Mouse (Mus musculus) layer of hippocampus, adult 8-10 months (tissue): ENCODE measurements around the gene Rbms3. TPM values are rescaled to one million over a fixed set of nuclear protein-coding genes. Genes with fewer than 3 reads are reported as not detected.

Source experiments
- DNase-seq, 2 experiments: peaks; one replicate each; pipeline ENCODE4 v3.0.0; 2022; ENCODE audit warnings: low spot score in 2 of 2
- total RNA-seq, 4 experiments: library from RNA; stranded (reverse); gene quantifications; 2 replicates each; pipeline ENCODE4 v1.2.4; 2022

Gene Rbms3
- total RNA-seq, 4 experiments from 2014 or later: 13.8 to 17.5 (median 13.9) TPM

DNA sequence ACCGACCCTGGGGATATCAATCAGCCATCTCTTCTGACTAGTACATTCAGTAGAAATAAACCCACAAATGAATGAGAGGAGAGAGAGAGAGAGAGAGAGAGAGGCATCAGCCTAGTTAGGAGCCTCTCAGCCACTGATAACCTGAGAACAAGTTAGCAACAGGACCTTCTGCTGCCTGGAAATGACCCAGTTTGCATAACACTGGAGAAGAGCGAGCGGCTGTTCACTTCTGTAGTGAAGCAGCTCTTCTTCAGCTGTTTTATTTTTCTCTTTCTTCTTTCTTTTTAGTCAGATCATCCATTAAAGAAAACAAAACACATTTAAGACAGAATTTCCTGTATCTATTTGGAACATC is 717.2 kb downstream of the Rbms3 start:
- no peak for DNase-seq

DNA sequence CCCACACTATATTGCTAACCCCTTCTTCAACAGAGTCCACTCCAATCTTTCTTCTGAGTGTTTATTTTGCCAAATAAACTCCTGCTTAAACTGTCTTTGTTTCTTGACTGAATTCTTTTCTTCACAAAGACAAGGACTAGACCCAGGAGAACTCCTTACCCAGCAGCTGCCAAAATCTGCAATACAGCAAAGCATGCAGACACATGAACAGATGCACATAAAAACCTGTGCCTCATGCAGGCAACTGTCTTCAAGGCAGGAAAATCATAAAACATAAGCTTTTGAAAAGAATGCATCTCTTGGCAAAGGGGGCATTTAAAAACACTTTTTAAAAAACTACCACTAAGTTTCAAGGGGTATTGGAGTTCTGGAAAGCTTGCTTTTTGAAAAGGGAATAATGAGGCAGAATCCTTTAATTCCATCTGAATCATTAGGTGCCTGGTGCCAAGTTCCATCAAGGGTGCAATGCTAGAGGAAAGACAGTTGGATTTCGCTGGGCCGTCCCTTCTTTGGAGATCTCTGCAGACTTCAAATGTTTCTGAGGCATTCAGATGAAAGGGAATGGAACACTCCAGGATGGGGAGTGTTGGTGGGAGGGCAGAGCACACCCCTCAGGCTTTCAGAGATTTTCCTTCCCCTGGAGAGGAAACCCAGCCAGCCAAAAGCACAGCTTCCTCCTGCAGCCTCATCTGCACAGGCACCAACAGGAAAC is 717.8 kb downstream of the Rbms3 start:
- DNase-seq: no peak

- DNase-seq: no peak
These were observed 720.2 kb downstream of the Rbms3 start for GRCm38 (mm10) chr9:116909511-116909910.

- no peak for DNase-seq
These were observed 722.8 kb downstream of the Rbms3 start for GRCm38 (mm10) chr9:116906955-116907354.

GRCm38 (mm10) chr9:116905646-116906045 is 724.1 kb downstream of the Rbms3 start:
- no peak for DNase-seq

DNA sequence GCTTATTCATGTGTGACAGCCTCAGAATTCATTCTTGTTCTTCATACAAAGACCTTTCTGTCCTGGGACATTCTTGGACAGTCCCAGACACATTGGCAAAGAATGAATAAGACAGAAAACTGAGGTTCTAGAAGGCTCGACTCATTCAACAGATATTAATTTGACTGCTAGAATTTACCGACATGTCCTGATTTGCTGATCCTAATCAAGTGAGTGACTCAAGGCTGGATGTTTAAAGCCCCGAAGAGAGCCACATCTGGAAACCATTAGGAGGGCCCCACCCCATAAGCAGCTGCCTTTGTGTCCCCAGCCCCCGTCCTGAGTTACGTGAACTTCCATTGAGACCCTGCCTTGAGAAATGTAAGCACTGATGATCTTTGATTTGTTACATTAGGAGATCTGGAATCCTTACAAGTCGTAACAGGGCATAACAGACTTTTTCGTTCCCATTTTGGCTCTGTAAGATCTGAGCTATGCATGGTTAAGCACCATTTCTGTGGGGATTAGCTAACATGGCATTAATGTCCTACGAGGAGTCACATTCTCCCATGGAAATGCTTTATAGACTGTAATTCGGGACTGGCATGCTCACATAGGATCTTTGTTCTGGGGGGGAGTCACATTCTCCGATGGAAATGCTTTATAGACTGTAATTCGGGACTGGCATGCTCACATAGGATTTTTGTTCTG is 726.3 kb downstream of the Rbms3 start:
- DNase-seq: no peak

DNA sequence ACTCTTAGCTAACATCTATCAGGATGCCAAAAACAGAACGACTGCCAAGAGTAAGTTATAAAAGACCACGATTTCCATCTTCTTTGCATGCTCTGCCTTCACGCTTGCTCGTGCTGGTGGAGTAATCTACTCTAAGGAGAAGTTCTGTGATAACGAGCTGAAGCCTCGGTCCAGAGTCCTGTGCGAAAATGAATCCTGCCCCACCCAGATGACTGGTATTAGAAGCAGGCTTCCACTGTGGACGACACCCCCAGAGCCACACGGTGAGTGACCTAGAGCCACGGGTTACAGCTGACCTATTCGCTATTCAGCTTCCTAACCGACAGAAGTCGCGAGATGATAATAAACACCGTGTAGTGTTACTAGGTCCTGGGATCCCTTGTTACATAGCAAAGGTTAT is 730.3 kb downstream of the Rbms3 start:
- no peak for DNase-seq

DNA sequence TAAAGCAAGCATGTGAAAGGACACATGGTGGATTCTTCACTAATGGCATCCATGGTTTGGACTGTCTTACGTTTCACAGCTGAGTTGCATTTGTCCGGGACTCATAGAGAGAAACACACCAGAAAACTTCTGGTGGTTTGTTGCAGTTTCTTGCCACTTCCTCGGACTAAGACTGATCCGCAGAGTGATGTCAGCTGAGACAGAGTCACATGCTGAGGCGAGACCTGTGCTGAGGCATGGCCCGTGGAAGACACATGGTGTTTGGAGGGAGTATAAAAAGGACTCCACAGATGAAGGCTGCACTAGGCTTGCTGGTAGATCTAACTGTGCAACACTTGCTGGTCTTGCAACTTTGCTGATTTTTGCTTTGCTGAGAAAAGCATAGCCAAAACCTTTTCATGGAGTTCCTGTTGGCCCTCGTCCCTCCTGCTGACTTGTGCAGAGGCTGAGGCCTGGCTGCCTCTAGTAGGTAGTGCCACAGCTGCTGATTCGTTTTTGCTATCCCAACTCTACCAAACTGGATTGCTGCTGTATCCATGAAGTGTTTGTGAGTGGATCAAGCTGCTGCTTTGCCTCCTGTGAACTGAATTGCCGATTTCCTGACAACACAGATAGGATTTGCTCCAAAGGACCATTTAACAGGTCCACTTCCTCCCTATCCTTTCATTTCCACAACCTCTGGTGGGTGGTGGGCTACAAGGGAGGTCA is 742.6 kb downstream of the Rbms3 start:
- no peak for DNase-seq

DNA sequence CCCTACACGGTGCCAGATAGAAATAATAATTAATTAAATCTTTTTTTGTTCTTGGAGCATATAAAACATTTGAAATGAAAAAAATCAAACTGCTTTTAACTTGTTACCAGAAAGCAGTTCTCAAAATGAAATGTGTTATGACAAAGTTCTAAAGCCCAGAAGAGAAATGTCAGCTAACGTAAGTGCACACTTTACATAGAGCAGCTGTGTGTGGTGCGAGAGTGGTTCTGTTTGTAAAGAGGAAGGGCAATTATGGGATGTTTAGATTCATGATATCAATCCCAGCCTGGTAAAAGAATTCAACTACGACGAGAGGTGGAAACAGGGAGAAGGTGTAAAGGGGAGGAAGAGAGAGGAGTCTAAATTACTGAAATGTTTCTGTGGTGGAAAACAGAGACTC is 744.1 kb downstream of the Rbms3 start:
- DNase-seq: no peak

DNA sequence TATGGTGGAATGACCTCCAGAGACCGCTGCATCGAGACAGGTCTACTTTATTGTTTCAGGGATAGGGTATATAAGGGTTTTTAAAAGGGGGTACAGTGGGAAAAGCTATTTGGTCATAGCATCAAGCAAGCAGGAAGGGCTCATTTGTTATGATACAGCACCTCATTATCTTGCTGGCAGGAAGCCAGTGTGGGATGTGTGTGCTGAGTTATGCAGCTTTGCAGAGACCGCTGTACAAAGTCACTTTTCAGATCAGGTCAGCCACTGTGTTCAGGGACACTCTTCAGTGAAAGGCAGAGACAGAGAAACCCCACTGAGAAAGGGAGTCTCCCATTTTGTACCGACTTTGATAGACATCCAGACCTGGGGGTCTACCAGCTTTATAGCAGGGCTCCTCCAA is 749.2 kb downstream of the Rbms3 start:
- DNase-seq: no peak

GRCm38 (mm10) chr9:116879600-116880457 is 749.9 kb downstream of the Rbms3 start:
- DNase-seq: no peak

GRCm38 (mm10) chr9:116876786-116877185 is 752.9 kb downstream of the Rbms3 start:
- DNase-seq: no peak

GRCm38 (mm10) chr9:116873976-116874320 is 755.8 kb downstream of the Rbms3 start:
- DNase-seq: no peak

GRCm38 (mm10) chr9:116873033-116873975 is 756.4 kb downstream of the Rbms3 start:
- peak; percentile 13 to 21 for DNase-seq

- DNase-seq: no peak
These were observed 757.4 kb downstream of the Rbms3 start for GRCm38 (mm10) chr9:116872346-116872745.

- DNase-seq: no peak
These were observed 758.1 kb downstream of the Rbms3 start for GRCm38 (mm10) chr9:116871576-116871975.

DNA sequence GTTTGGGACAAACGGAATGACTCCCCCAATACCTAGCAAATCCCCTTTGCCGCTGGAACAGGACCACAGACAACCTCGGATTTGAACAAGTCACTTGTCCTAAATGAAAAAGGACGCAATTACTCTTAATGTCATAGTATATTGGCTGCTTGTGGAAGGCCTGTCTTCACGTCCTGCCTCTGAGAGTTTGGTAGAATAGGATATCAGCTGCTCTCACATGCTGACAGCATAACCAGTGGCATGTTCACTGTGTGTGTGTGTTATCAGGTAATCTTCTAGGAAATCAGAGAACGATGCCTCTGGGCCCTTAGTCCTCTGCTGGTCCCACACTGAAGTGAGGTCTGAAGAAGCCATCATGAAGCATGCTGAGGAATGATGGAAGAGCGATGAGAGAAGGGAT is 763.7 kb downstream of the Rbms3 start:
- DNase-seq: no peak

- DNase-seq: no peak
These were observed 766.1 kb downstream of the Rbms3 start for GRCm38 (mm10) chr9:116863626-116864025.

DNA sequence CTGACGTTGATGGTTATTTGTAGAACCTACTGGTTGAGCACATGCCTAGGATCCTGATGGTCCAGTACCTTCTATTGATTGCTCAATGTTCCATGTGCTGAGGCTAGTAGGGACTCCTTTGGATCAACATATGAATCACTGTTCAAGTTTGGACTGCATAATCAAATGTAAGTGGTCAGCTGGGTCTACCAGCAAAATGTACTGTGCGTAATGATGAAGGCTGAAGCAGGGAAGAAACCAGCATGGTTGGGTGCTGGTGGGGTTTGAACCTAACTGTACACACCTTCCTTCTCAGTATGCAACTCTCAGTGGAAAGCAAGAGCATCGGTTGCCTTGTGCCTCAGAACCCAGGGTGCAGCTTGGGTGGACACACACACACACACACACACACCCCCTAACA is 767.4 kb downstream of the Rbms3 start:
- DNase-seq: no peak

- no peak for DNase-seq
These were observed 771.7 kb downstream of the Rbms3 start for GRCm38 (mm10) chr9:116857861-116858595.
